Mouse (Mus musculus): Measurements from ENCODE around the gene Slc29a3.
A peak's percentile ranks its signal among the peaks of the same experiment; 100 is the strongest.
"Not testable (repeated sequence)": the region's sequence is repeated elsewhere in the genome, so short reads cannot be mapped to it uniquely, and the experiment has no call there.

The Slc29a3 gene

GRCm38 (mm10) chr10:60726896-60727295 is 25.7 kb downstream of the Slc29a3 start:
- no peak for DNase-seq (ENCODE audit: low spot score in 2 of 2)

DNA sequence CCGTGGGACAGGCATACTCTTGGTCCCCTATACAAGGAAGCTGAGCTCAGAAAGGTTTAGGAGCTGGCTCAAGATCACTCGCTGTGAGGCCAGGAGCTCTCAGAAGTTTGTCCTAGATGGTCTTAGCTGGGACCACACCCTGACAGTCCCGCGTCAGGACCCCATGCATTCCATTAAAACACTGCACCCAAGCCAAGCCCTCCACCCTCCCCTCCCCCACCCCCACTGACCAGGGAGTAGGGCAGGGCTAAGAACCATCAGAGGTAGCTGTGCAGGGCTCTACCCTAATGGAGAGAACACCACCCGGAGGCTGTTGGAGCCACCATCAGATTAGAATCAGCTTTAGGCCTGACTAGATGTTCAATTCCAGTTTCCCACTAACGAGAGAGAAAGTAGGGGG is 28.1 kb downstream of the Slc29a3 start:
- DNase-seq (ENCODE audit: low spot score in 2 of 2), result no peak

DNA sequence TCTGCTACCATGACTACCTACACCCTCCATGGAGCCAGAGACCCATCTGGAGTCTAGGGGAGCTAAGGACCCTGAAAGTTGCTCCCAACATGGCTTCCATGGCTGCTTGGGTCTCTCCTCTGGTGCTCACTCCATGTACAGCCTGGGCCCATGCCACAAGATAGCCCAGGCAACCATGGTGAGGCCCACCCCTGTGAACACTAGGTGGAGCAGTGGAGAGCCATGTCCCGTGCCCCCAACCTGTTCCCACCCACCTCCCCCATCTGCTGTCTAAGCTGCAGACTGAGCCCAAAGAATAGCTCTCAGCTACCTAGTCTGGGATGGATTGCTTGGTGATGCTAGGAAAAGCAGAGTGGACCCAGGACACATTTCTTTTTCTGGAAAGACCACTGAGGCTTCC is 29.2 kb downstream of the Slc29a3 start:
- DNase-seq (ENCODE audit: low spot score in 2 of 2), result no peak

GRCm38 (mm10) chr10:60721640-60722039 is 31.0 kb downstream of the Slc29a3 start:
- DNase-seq (ENCODE audit: low spot score in 2 of 2), result no peak

GRCm38 (mm10) chr10:60720461-60720860 is 32.1 kb downstream of the Slc29a3 start:
- DNase-seq (ENCODE audit: low spot score in 2 of 2), result no peak

GRCm38 (mm10) chr10:60718491-60718890 is 34.1 kb downstream of the Slc29a3 start:
- no peak for DNase-seq (ENCODE audit: low spot score in 2 of 2)

DNA sequence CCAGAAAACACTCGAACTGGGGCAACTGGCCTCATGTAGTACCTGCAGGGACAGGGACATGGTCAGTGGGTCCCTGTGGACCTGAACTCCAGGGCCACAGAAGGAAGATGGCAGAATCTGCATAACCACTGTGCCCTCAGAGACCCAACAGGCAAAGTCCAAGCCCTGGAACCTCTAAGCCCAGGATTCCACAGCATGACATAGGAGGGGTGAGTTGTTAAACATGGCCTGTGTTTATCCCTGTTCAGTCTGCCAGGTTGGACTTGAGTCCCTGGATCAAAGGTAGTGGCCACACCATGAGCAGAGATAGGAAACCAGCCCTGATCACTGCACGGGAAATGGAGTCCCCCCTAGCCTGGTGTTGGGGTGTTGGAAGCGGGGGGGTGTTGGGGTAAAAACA is 36.1 kb downstream of the Slc29a3 start:
- no peak for DNase-seq (ENCODE audit: low spot score in 2 of 2)

DNA sequence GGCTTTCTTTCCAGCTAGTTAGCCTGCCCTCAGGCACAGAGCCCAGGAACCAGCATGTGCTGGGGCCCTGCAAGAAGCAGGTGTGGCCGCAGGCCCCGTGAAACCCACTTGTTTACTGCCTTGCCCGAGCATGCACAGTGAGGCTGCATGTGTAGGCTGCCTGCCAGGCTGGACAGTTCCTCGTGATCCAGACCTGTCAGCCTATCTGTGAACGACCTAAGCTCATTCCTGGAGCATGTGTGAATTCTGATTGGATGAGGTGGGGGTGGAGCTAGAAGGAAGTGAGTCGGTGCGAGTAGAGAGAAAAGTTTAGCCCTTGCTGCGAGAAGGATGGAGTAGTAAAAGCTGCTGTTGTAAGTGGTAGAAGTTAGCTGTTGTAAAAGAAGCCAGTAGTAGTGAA is 40.3 kb downstream of the Slc29a3 start:
- DNase-seq (ENCODE audit: low spot score in 2 of 2), result not testable (repeated sequence)

DNA sequence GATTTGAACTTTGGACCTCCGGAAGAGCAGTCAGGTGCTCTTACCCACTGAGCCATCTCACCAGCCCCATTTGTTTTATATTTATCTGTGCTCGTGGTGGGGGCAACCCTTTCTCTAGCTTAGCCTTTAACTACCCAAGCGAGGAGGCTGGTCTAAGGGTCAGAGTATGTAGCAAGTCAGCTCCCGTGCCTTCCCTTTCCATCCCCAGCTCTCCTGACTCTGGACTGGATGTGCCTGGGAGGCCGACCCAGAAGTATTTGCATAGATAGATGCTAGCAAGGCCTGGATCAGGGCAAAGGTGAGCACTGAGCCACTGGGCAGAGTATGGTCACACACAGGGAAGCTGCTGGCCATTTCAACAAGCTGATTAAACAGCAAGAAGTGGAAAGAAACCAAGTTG is 43.8 kb downstream of the Slc29a3 start:
- no peak for DNase-seq (ENCODE audit: low spot score in 2 of 2)

GRCm38 (mm10) chr10:60706268-60706667 is 46.3 kb downstream of the Slc29a3 start:
- no peak for DNase-seq (ENCODE audit: low spot score in 2 of 2)

- no peak for DNase-seq (ENCODE audit: low spot score in 2 of 2)
Measured at GRCm38 (mm10) chr10:60705134-60705533, 47.5 kb downstream of the Slc29a3 start.

GRCm38 (mm10) chr10:60697775-60698174 is 54.8 kb downstream of the Slc29a3 start:
- no peak for DNase-seq (ENCODE audit: low spot score in 2 of 2)

- DNase-seq (ENCODE audit: low spot score in 2 of 2), result peak; percentile 59 to 60
Measured at GRCm38 (mm10) chr10:60696975-60697374, 55.6 kb downstream of the Slc29a3 start.

DNA sequence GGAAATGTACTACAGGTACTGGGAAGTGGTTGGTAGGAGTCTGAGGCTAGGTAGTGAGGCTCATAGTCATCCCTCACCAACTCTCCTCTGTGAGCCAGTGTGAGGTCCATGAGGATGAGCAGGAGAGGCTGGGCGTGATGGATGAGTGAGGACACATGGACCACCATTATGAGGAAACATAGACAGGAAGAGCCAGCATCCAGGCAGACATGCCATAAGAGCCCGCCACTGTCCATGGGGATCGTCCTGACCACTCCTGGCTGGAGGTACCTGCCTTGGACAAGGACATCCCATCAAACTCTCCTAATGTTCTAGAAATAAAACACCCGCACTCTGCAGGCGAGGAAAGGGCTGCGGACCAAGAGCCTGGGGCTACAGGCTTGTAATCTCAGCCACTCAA is 56.2 kb downstream of the Slc29a3 start, which contains the start of gene Cdh23:
Gene Cdh23 (minus strand): TSS at position 101 of the 400 bp plus-strand sequence.
- no peak for DNase-seq (ENCODE audit: low spot score in 2 of 2)

DNA sequence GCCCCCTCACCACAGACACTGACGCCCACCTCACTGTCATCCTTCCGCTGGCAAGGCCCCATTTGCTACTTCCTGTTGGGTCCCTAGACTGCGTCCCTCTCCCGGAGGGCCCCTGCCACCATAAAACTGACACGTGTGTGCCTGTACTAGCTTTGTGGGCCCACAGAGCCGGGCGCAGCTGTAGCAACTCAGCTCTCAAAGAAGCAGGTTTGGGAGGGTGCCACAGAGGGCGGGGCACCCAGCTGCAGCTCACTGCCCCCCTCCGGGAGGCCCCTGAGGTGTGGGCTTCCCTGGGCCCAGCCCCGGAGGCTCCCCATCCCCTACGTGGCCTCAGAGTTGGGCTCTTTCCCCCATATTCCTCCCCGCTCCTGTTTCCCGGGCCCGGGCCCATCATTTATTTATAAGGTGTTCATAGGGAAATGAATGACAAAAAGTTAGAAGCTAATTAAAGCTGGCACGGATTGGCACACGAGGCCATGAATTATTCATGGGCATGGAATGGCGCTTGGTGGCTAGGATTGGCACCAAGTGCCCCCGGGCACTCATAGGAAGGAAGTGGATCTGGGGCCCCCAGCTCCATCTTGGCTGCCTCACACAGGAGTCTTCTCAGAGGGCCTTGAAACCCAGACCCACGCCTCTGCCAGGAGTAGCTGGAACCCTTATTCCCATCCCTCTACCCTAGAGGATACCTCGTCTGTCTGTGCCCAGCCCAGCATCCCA is 60.8 kb downstream of the Slc29a3 start:
- no peak for DNase-seq (ENCODE audit: low spot score in 2 of 2)

- DNase-seq (ENCODE audit: low spot score in 2 of 2), result no peak
Measured at GRCm38 (mm10) chr10:60690960-60691359, 61.6 kb downstream of the Slc29a3 start.

DNA sequence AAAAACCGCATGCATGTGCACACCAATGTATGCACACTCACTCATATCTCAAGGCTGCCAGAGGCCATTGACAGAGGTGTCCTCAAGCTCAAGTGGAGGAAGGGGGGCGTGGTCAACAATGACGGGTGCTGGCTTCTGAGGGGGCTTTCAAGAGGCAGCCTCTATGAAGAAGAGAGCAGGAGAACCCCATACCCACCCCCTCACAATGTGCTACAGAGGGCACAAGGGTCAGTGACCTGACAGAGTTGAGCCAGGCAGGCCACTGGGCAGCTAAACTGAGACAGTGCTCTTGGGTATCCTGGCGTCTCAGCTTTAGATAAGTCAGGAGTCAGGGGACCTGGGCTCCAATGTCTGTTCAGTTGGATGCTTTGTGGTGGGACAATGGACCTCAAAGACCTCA is 63.2 kb downstream of the Slc29a3 start:
- DNase-seq (ENCODE audit: low spot score in 2 of 2), result no peak

DNA sequence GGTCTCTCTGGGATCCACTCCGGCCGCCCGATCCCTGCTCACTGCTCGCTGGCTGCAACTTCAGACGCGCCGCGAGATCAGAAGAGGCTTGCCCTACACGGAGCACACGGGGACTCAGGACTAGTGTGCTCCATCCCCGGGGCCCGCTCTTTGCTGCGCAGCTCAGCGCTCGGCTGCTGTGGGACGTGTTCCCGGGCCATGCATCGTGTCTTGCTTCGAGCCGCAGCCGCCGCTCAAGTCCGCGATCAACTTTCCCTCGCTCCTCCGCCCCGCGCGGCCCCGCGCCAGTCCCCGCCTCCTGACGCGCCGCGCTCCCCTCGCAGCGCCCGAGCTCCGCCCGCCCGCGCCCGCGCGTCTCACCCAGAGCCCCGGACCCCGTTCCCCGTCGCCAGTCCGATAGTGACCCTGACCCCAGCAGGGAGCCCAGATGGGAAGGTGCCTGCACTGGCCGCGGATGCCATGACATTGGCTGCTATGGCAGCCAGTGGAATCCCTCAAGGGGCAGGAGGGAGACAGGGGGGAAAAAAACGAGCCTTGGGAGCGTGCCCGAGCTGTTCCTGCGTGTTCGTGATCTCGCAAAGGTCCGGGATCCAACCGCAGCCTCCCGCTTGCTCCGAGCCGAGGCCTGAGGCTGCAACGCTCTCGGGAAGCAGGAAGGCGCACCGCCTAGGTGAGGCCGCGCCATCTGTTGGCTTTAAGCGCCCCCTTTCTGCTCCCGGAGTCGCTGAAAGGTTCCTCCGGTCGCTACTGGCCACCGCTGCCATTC is 65.4 kb downstream of the Slc29a3 start:
- DNase-seq (ENCODE audit: low spot score in 2 of 2), result peak; percentile 31 to 37

GRCm38 (mm10) chr10:60686641-60686975 is 66.0 kb downstream of the Slc29a3 start:
- no peak for DNase-seq (ENCODE audit: low spot score in 2 of 2)

DNA sequence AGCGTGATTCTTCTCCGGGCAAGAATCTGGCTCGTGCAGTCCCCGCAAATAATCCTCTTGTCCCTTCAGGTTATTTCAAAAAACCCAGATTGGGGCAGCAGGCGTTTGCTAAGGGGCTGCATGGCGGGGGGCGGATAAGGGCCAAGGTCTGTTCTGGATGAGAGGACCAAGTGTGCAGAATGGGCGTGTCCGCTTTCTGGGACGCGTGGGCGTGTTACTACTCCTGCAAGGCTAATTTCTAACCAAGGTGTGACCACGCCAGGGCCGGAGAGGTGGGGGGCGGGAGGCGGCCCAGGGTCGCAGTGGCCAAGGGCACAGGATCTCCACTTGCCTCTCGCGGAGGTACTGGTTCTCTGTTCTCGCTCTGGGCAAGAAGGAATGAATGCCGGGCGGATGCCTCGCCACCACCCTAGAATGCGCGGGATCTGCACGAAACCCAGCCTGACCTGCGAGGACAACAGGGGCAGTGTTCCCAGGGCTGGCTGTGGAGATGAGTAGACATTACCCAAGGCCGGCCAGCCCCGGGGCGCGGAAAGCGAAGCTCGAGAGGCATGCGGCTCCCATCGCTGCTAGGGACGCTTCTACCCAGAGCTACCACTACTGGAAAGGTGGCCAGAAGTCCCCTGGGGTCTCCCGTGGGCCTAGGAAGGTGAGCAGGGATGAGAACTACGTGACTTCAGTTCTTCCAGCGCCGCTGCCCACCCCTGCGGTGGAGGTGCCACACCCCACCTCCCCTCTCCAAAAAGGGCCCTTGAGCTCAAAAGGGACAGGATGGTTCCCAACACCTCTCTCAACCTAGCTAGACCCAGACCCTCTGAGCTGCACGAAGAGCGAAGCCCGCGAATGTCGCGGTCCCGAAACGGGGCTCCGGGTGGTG is 66.6 kb downstream of the Slc29a3 start:
- DNase-seq (ENCODE audit: low spot score in 2 of 2), result no peak

DNA sequence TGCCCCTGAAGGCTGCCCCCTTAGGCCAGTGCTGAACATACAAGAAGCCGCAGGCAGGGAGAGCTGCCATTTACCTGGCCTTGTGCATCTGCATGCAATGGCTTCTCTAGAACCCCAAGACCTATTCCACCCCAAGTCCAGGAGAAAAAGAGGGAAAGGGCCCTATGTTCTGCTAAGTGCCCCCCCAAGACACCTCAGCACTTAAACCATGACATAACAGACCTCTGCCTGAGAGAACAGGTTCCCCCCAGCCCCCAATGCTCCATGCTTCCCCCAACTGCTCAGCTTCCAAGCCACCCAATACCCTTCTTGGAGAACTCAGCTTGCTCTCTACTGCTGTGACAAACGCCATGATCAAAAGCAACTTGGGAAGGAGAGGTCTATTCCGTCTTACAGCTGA is 73.7 kb downstream of the Slc29a3 start:
- DNase-seq (ENCODE audit: low spot score in 2 of 2), result no peak

- DNase-seq (ENCODE audit: low spot score in 2 of 2), result no peak
Measured at GRCm38 (mm10) chr10:60677319-60677718, 75.3 kb downstream of the Slc29a3 start.

Data from frontal cortex, postnatal 25 days (tissue).